Mouse (Mus musculus) liver, embryonic 11.5 days (tissue): Measurements from ENCODE around the gene Pold1. TPM values are rescaled to one million over a fixed set of nuclear protein-coding genes. Genes with fewer than 3 reads are reported as not detected.

Source experiments
- ATAC-seq: fragments of 200-750 bp; cut with Nextera tagmentation; replicated peaks from 2 replicates; pipeline ENCODE4 v1.8.0; 2017; ENCODE audit warnings: moderate number of reproducible peaks, mild to moderate bottlenecking, moderate TSS enrichment, moderate library complexity; ENCODE audit not compliant: low FRiP score
- DNase-seq: peaks from one replicate; pipeline ENCODE4 v3.0.0-alpha.2; 2017; ENCODE audit warnings: low spot score
- H3K27ac ChIP-seq: fragments of 300-500 bp; sonication (generic); 2 replicates; pipeline ENCODE4 v1.5.1; 2014; ENCODE audit warnings: mild to moderate bottlenecking, low read depth, low read length, control low read depth
- H3K27me3 ChIP-seq: fragments of 300-500 bp; sonication (generic); replicated peaks from 2 replicates; pipeline ENCODE4 v1.6.1; 2014; ENCODE audit warnings: low read length, mixed read lengths; ENCODE audit not compliant: control insufficient read depth, insufficient read depth
- H3K36me3 ChIP-seq: fragments of 300-500 bp; sonication (generic); 2 replicates; pipeline ENCODE4 v1.6.1; 2014; ENCODE audit warnings: mild to moderate bottlenecking, low read length, moderate library complexity, mixed read lengths; ENCODE audit not compliant: control insufficient read depth, insufficient read depth
- H3K4me1 ChIP-seq: fragments of 300-500 bp; sonication (generic); replicated peaks from 2 replicates; pipeline ENCODE4 v1.6.1; 2014; ENCODE audit warnings: low read length, mixed read lengths; ENCODE audit not compliant: control insufficient read depth, insufficient read depth
- H3K4me2 ChIP-seq: fragments of 300-500 bp; sonication (generic); 2 replicates; pipeline ENCODE4 v1.6.1; 2014; ENCODE audit warnings: mild to moderate bottlenecking, control low read depth, moderate library complexity
- H3K4me3 ChIP-seq: fragments of 300-500 bp; sonication (generic); 2 replicates; pipeline ENCODE4 v1.5.1; 2014; ENCODE audit warnings: low read depth, low read length, control low read depth
- H3K9ac ChIP-seq: fragments of 300-500 bp; sonication (generic); 2 replicates; pipeline ENCODE4 v1.6.1; 2014; ENCODE audit warnings: low read depth, low read length, control low read depth
- H3K9me3 ChIP-seq: fragments of 300-500 bp; sonication (generic); 2 replicates; pipeline ENCODE4 v1.6.1; 2016; ENCODE audit warnings: low read length, inconsistent platforms, mixed read lengths; ENCODE audit not compliant: control insufficient read depth
- WGBS: fragments of 180-500 bp; shearing (Covaris S2); extraction: QIAGEN DNeasy Blood & Tissue Kit; methylation state at CpG from one replicate; pipeline ENCODE4 v1.1.7; 2014; 5-methylcytosine and 5-hydroxymethylcytosine counted together
- polyA plus RNA-seq: library from polyadenylated mRNA; unstranded; fragments of >200 nt; fragmentation: Nextera tagmentation; extraction: Ambion mirVana; gene quantifications from 2 replicates; pipeline ENCODE4 v1.2.1, GENCODE M21; 2014

The Pold1 gene
- polyA plus RNA-seq, 1 experiment from 2014 or later = 119 TPM

- Histone ChIP-seq H3K27me3 (no peaks in the 10 kb centered on the region), H3K27ac (no peak overlapping the region), H3K4me2 (no peak overlapping the region; the same call in 1 of the 2 replicates), H3K4me1 (peaks cover 9% of the 10 kb centered on the region), H3K4me3 (no peak overlapping the region), H3K36me3 (peaks cover 33% of the 10 kb centered on the region), H3K9me3 (peaks cover 3% of the 10 kb centered on the region; the same call in 1 of the 2 replicates), H3K9ac (no peak overlapping the region)
- DNase-seq = no peak
- 96% methylated on average over 3 of the region's 3 CpGs for WGBS
- no peak for ATAC-seq
Measured at GRCm38 (mm10) chr7:44546274-44546673, 2.4 kb downstream of the Pold1 start.

DNA sequence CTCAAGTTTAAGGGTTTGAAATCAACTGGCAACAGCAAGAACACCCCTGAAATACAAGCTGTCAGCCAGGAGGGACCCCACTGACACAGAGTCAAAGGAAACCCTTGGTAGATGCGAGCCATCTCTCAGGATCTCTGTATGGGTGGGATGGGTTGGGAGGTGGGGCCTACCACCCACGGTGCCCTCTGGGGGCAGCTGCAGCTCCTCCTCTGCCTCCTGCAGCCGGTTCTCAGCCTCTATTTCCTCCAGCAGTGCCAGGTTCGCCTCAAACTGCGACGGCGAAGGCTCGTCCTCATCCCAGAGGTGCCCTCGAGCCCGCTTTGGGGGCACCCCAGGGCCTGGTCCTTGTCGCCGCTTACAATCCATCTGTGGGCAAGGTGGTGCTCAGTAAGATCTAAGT is 5.6 kb downstream of the Pold1 start:
- 85% methylated on average over 12 of the region's 12 CpGs for WGBS
- no peak for ATAC-seq

DNA sequence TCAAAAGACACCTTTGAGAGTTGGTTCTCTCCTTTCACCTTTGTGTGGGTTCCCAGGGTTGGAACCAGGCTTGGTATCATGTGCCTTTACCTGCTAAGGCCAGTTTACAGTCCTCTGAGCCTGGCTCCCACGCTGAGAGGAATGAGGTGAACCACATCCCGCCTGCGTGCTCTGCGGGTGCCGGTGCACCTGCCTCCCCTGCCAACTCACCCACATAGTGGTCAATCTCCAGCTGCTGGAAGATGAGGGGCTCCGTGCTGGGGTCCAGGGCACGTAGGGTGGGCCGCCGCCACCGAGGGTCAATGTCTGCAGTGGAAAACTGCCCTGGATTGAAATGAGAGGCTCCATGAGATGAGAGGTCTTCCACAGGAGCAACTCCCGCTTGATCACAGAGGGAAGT is 6.1 kb downstream of the Pold1 start:
- 97% methylated on average over 11 of the region's 11 CpGs for WGBS
- Histone ChIP-seq H3K27me3 (no peaks in the 10 kb centered on the region), H3K9me3 (peaks cover 3% of the 10 kb centered on the region; the same call in 1 of the 2 replicates), H3K36me3 (peaks cover 47% of the 10 kb centered on the region), H3K9ac (no peak overlapping the region), H3K4me1 (peaks cover 7% of the 10 kb centered on the region), H3K27ac (no peak overlapping the region), H3K4me2 (no peak overlapping the region), H3K4me3 (no peak overlapping the region)
- ATAC-seq (no peak), DNase-seq (no peak)

More for the DNA sequence above, 5.6 kb downstream of the Pold1 start:
- H3K4me2 ChIP-seq = no peak overlapping the region
- peaks cover 3% of the 10 kb centered on the region; the same call in 1 of the 2 replicates for H3K9me3 ChIP-seq
- H3K9ac ChIP-seq = no peak overlapping the region
- H3K27ac ChIP-seq = no peak overlapping the region
- no peaks in the 10 kb centered on the region for H3K27me3 ChIP-seq
- peaks cover 9% of the 10 kb centered on the region for H3K4me1 ChIP-seq
- H3K4me3 ChIP-seq = no peak overlapping the region
- H3K36me3 ChIP-seq = peaks cover 42% of the 10 kb centered on the region
- no peak for DNase-seq

DNA sequence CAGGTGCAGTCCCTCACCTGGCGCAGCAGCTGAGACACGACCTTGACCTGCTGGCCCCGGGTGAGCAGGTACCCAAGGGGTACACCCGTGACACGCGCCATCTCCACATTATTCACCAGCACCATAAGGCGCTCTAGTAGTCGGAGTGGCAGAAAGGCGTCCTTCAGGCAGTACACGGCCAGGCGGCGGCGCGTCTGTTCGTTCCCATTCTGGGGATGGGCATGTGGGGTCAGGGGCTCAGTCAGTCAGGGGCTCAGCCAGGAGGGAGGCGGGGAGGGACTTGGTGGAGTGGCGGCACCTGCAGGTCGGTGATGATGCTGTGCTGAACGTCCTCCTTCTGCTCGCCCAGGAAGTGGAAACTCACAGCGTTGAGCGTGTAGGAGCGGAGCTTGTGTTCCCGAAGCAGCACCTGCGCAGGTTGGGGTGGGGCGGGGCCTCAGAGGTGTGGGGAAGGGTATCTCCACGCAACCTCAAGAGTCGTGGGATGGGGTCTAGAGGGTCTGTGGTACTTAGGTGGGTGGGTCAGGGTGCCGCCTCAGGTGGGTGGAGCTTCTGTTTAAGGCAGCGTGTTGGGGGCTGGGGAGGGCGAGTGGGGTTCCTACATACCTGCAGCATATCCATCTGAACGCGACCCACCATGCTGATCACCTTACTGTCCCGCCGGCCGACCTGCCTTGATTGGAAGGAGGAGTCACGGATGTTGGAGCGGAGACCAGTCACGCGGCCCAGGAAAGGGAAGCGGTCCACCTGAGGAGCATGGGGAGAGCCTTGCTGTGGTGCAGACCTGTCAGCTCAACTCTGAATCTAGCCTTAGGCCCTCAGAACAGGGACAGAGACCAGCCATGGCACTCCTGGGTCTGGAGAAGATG is 9.7 kb downstream of the Pold1 start:
- DNase-seq = no peak

GRCm38 (mm10) chr7:44537496-44537895 is 11.2 kb downstream of the Pold1 start:
- ATAC-seq (no peak), DNase-seq (no peak)
- Histone ChIP-seq H3K9me3 (no peaks in the 10 kb centered on the region), H3K27ac (no peak overlapping the region), H3K4me3 (no peak overlapping the region), H3K9ac (no peak overlapping the region), H3K27me3 (no peaks in the 10 kb centered on the region), H3K4me1 (no peaks in the 10 kb centered on the region), H3K36me3 (peaks cover 68% of the 10 kb centered on the region), H3K4me2 (no peak overlapping the region)
- WGBS = 94% methylated on average over 13 of the region's 13 CpGs

More for the DNA sequence above, 9.7 kb downstream of the Pold1 start:
- ATAC-seq = no peak
- no peaks in the 10 kb centered on the region for H3K27me3 ChIP-seq
- 94% methylated on average over 41 of the region's 41 CpGs for WGBS
- H3K36me3 ChIP-seq = peaks cover 59% of the 10 kb centered on the region
- H3K4me2 ChIP-seq = no peak overlapping the region
- no peaks in the 10 kb centered on the region for H3K4me1 ChIP-seq
- no peak overlapping the region for H3K9ac ChIP-seq
- no peak overlapping the region for H3K4me3 ChIP-seq
- no peak overlapping the region for H3K27ac ChIP-seq
- H3K9me3 ChIP-seq = no peaks in the 10 kb centered on the region

DNA sequence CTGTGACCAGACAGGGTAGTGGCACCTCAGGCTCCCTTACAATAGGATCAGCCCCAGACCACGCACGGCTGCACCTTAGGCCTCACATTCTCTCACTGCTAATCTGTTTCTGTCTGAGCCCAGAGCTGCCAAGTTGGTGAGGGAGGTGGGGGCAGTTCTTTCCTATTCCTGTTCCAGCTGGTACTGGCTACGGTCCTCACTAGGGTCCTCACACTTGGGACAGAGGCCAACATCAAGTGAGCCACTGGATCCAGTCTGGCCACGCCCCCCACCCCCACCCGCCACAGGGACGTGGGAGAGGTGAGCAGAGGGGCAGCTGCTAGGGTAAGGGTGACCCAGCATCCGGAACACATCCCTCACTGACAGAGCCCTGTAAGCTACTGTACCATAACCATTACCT is 11.6 kb downstream of the Pold1 start:
- Histone ChIP-seq H3K9me3 (no peaks in the 10 kb centered on the region), H3K4me2 (no peak overlapping the region), H3K9ac (no peak overlapping the region), H3K4me3 (no peak overlapping the region), H3K36me3 (peaks cover 65% of the 10 kb centered on the region), H3K4me1 (no peaks in the 10 kb centered on the region), H3K27me3 (no peaks in the 10 kb centered on the region), H3K27ac (no peak overlapping the region)
- no peak for ATAC-seq
- WGBS = 83% methylated on average over 7 of the region's 7 CpGs
- no peak for DNase-seq

DNA sequence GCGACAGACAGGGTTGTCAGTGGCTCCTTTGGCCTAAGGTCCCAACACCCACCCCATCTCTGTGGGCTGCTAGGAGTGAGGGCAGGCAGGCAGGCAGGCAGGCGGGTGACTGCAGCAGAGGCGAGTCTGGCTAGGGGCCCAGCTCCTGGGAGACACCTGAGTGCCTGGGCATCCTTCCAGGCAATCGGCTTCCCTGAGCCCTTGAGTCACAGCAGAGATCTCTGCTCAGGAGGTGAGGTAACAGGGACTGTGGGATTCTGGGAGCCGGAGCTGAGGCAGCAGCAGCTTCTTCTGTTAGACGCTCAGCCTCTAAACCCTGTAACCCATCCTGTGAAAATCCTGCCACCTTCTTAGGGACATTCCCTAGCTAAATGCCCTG is 12.1 kb downstream of the Pold1 start:
- DNase-seq = no peak
- no peak for ATAC-seq
- Histone ChIP-seq H3K36me3 (peaks cover 62% of the 10 kb centered on the region), H3K27me3 (no peaks in the 10 kb centered on the region), H3K9me3 (no peaks in the 10 kb centered on the region), H3K9ac (no peak overlapping the region), H3K4me2 (no peak overlapping the region), H3K27ac (no peak overlapping the region), H3K4me3 (no peak overlapping the region), H3K4me1 (no peaks in the 10 kb centered on the region)
- WGBS = 90% methylated on average over 6 of the region's 6 CpGs

DNA sequence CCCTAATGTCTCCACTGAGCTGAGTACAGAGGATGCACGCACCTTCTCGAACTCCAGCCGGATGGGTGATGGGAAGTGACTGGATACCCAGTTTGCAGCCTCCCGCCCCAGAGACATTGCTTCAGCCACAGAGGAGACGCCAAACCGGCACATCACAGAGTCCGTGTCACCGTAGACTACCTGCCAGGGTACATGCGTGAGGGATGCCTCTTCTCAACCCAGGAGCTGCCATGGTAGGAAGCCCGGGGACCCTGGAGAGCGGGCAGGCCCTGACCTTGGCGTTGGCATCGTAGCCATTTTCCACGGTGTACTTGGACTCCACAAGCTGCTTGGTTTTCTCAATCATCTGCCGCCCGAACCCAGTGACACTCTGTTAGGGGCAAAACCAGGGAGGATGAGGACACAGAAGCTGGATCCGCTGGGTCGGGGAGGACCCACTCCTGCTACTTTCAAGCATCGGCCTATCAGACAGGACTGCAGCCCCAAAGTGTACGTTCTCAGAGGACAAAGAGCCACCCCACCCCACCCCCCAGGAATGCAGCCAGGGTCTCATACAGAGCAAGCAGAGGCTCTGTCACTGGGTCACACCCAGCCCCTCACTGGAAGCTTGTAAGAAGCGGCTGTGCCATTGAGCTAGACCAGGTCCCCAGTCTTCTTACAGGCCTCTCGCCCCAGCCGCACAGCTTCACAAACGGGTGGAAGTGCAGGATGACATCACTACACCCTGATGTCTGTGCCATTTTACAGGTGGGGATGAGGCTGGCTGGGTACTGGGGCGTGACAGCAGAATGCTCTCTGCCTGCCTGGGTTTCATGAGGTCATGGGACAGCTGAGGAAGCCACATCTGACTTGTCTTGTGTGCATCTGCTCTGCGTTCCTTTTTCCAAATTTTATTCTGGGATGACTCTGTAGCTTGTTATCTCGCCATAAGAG is 12.7 kb downstream of the Pold1 start:
- no peaks in the 10 kb centered on the region for H3K27me3 ChIP-seq
- H3K9ac ChIP-seq = no peak overlapping the region
- WGBS = 93% methylated on average over 27 of the region's 27 CpGs

More for the DNA sequence above, 12.7 kb downstream of the Pold1 start:
- H3K9me3 ChIP-seq = no peaks in the 10 kb centered on the region
- no peak for DNase-seq
- no peaks in the 10 kb centered on the region; the same call in 1 of the 2 replicates for H3K4me1 ChIP-seq
- no peak overlapping the region for H3K4me2 ChIP-seq
- H3K4me3 ChIP-seq = no peak overlapping the region
- peaks cover 60% of the 10 kb centered on the region for H3K36me3 ChIP-seq
- H3K27ac ChIP-seq = no peak overlapping the region
- no peak for ATAC-seq
